Mouse (Mus musculus) MEL (cell line): ENCODE results near the gene Fhl2. TPM values are rescaled to one million over a fixed set of nuclear protein-coding genes. Genes with fewer than 3 reads are reported as not detected.
"Not testable (repeated sequence)": the region's sequence is repeated elsewhere in the genome, so short reads cannot be mapped to it uniquely, and the experiment has no call there.

Source experiments
- DNase-seq: peaks from one replicate; pipeline ENCODE4 v3.0.0; 2011; ENCODE audit warnings: low read depth, low spot score
- H3K27ac ChIP-seq: 2 replicates; pipeline ENCODE4 v1.5.1; 2012; ENCODE audit warnings: low read depth, mild to moderate bottlenecking, control low read depth, low read length, moderate library complexity; ENCODE audit not compliant: control insufficient read depth
- H3K27me3 ChIP-seq, 2 experiments: fragments of 150-350 bp in 1 of 2; sonication (generic) in 1 of 2; 2 replicates each; pipeline ENCODE4 v1.6.1; 2012; ENCODE audit warnings: low read length in 2 of 2, mild to moderate bottlenecking in 2 of 2, improper control_type of control experiment in 1 of 2, moderate library complexity in 1 of 2; ENCODE audit not compliant: insufficient read depth in 2 of 2, control insufficient read depth in 1 of 2
- H3K36me3 ChIP-seq, 2 experiments: 2 replicates each; pipeline ENCODE4 v1.6.1; 2012 to 2014; ENCODE audit warnings: low read length in 2 of 2, improper control_type of control experiment in 1 of 2, inconsistent platforms in 1 of 2, mild to moderate bottlenecking in 1 of 2; ENCODE audit not compliant: insufficient read depth in 2 of 2, control insufficient read depth in 1 of 2
- H3K4me1 ChIP-seq, 2 experiments: fragments of 150-350 bp in 1 of 2; sonication (generic) in 1 of 2; 2 replicates each; pipeline ENCODE4 v1.6.1; 2012; ENCODE audit warnings: low read length in 2 of 2, improper control_type of control experiment in 1 of 2, mild to moderate bottlenecking in 1 of 2; ENCODE audit not compliant: insufficient read depth in 2 of 2, control insufficient read depth in 1 of 2
- H3K4me3 ChIP-seq, 2 experiments: fragments of 150-350 bp in 1 of 2; sonication (generic) in 1 of 2; 2 replicates each; pipeline ENCODE4 v1.5.1; 2012; ENCODE audit warnings: low read depth in 2 of 2, low read length in 2 of 2, mild to moderate bottlenecking in 2 of 2, moderate library complexity in 2 of 2, control low read depth in 1 of 2, improper control_type of control experiment in 1 of 2; ENCODE audit not compliant: control insufficient read depth in 1 of 2, insufficient read depth in 1 of 2
- H3K79me2 ChIP-seq: 2 replicates; pipeline ENCODE4 v1.6.1; 2012; ENCODE audit warnings: mild to moderate bottlenecking, low read length, moderate library complexity; ENCODE audit not compliant: control insufficient read depth, poor library complexity, insufficient read depth
- H3K9ac ChIP-seq: 2 replicates; pipeline ENCODE4 v1.6.1; 2012; ENCODE audit warnings: low read depth, mild to moderate bottlenecking, control low read depth, low read length, moderate library complexity; ENCODE audit not compliant: control insufficient read depth, poor library complexity, severe bottlenecking
- H3K9me3 ChIP-seq: fragments of 150-350 bp; sonication (generic); replicated peaks from 2 replicates; pipeline ENCODE4 v1.6.1; 2012; ENCODE audit warnings: mild to moderate bottlenecking, low read length, improper control_type of control experiment, moderate library complexity; ENCODE audit not compliant: insufficient read depth
- CHD2 ChIP-seq: IDR thresholded peaks from 2 replicates; pipeline ENCODE4 v1.6.1; 2011; ENCODE audit warnings: low read length, improper control_type of control experiment
- E2F4 ChIP-seq: IDR thresholded peaks from 2 replicates; pipeline ENCODE4 v1.6.1; 2011; ENCODE audit warnings: low read depth, low read length, improper control_type of control experiment, borderline replicate concordance
- ELF1 ChIP-seq: IDR thresholded peaks from 2 replicates; pipeline ENCODE4 v1.6.1; 2014; ENCODE audit warnings: low read depth, mild to moderate bottlenecking, inconsistent platforms, low read length, improper control_type of control experiment, moderate library complexity
- ETS1 ChIP-seq: IDR thresholded peaks from 2 replicates; pipeline ENCODE4 v1.6.1; 2012; ENCODE audit warnings: low read depth, mild to moderate bottlenecking, inconsistent platforms, low read length, improper control_type of control experiment, moderate library complexity
- HCFC1 ChIP-seq: IDR thresholded peaks from 2 replicates; pipeline ENCODE4 v1.6.1; 2012; ENCODE audit warnings: low read depth, mild to moderate bottlenecking, inconsistent platforms, low read length, improper control_type of control experiment, moderate library complexity
- JUND ChIP-seq: IDR thresholded peaks from 2 replicates; pipeline ENCODE4 v1.6.1; 2011; ENCODE audit warnings: low read depth, mild to moderate bottlenecking, improper control_type of control experiment, low read length
- MAZ ChIP-seq: IDR thresholded peaks from 2 replicates; pipeline ENCODE4 v1.6.1; 2012; ENCODE audit warnings: low read depth, mild to moderate bottlenecking, inconsistent platforms, low read length, improper control_type of control experiment
- MXI1 ChIP-seq: IDR thresholded peaks from 2 replicates; pipeline ENCODE4 v1.6.1; 2011; ENCODE audit warnings: mild to moderate bottlenecking, low read depth, low read length, improper control_type of control experiment
- MYB ChIP-seq: IDR thresholded peaks from 2 replicates; pipeline ENCODE4 v1.6.1; 2011; ENCODE audit warnings: mild to moderate bottlenecking, low read depth, low read length, improper control_type of control experiment
- NELFE ChIP-seq: IDR thresholded peaks from 2 replicates; pipeline ENCODE4 v1.6.1; 2011; ENCODE audit warnings: low read depth, low read length, improper control_type of control experiment
- POLR2A ChIP-seq, 2 experiments: IDR thresholded peaks; 2 replicates each; pipeline ENCODE4 v1.6.1; 2011 to 2012; ENCODE audit warnings: low read length in 2 of 2, mild to moderate bottlenecking in 2 of 2, control low read depth in 1 of 2, improper control_type of control experiment in 1 of 2, low read depth in 1 of 2, moderate library complexity in 1 of 2; ENCODE audit not compliant: control insufficient read depth in 1 of 2, insufficient read depth in 1 of 2, poor library complexity in 1 of 2
- POLR2AphosphoS5 ChIP-seq: IDR thresholded peaks from 2 replicates; pipeline ENCODE4 v1.6.1; 2012; ENCODE audit warnings: low read depth, borderline replicate concordance, mild to moderate bottlenecking, inconsistent platforms, low read length, moderate library complexity, mixed read lengths
- SIN3A ChIP-seq: IDR thresholded peaks from 2 replicates; pipeline ENCODE4 v1.6.1; 2012; ENCODE audit warnings: low read length, improper control_type of control experiment, inconsistent platforms
- TAL1 ChIP-seq: IDR thresholded peaks from 2 replicates; pipeline ENCODE4 v1.6.1; 2012; ENCODE audit warnings: mild to moderate bottlenecking, inconsistent platforms, low read length, moderate library complexity, mixed read lengths
- TBP ChIP-seq: IDR thresholded peaks from 2 replicates; pipeline ENCODE4 v1.8.0; 2011; ENCODE audit warnings: low read depth, low read length, improper control_type of control experiment
- USF1 ChIP-seq: IDR thresholded peaks from 2 replicates; pipeline ENCODE4 v1.6.1; 2014; ENCODE audit warnings: low read depth, mild to moderate bottlenecking, inconsistent platforms, low read length, improper control_type of control experiment, moderate library complexity
- USF2 ChIP-seq, 2 experiments: IDR thresholded peaks; 2 replicates each; pipeline ENCODE4 v1.6.1; 2011 to 2012; ENCODE audit warnings: improper control_type of control experiment in 2 of 2, low read length in 2 of 2, borderline replicate concordance in 1 of 2, inconsistent platforms in 1 of 2, low read depth in 1 of 2, mild to moderate bottlenecking in 1 of 2; ENCODE audit not compliant: insufficient read depth in 1 of 2
- ZC3H11A ChIP-seq: IDR thresholded peaks from 2 replicates; pipeline ENCODE4 v1.6.1; 2012; ENCODE audit warnings: low read depth, mild to moderate bottlenecking, inconsistent platforms, low read length, improper control_type of control experiment
- polyA plus RNA-seq, 2 experiments: library from polyadenylated mRNA; stranded (reverse) in 1 of 2; unstranded in 1 of 2; fragments of >175 nt in 1 of 2; fragments of >200 nt in 1 of 2; gene quantifications; 2 replicates each; pipeline versions ENCODE4 v1.2.1 to v1.2.4; 2012; ENCODE audit warnings: low replicate concordance in 2 of 2, low read depth in 1 of 2; ENCODE audit not compliant: insufficient read length in 2 of 2, insufficient read depth in 1 of 2, missing spikeins in 1 of 2
- total RNA-seq: library from RNA; depleted of rRNA; stranded (reverse); fragments of 300-350 nt; gene quantifications from 2 replicates; pipeline ENCODE4 v1.2.3, GENCODE M21; 2012

Fhl2 gene
- total and polyA plus RNA-seq, 3 experiments = not detected

- not testable (repeated sequence) for H3K27me3 ChIP-seq, H3K79me2 ChIP-seq, H3K4me1 ChIP-seq, H3K9ac ChIP-seq, H3K36me3 ChIP-seq, H3K9me3 ChIP-seq, H3K27ac ChIP-seq
- DNase-seq = peak; percentile 41
- H3K4me3 ChIP-seq = peak overlapping the region in 1 of 2 experiments; percentile 40; a peak in 1 of 4 replicates
- TF ChIP-seq HCFC1 (peak; percentile 43; the same call in 1 of the 2 replicates), NELFE (0 out of 2 replicates have a peak, but pooled peaks have one; percentile 29)
Observed at GRCm38 (mm10) chr1:43188893-43189292, 7.9 kb downstream of the Fhl2 start.

GRCm38 (mm10) chr1:43186334-43186733 is 10.4 kb downstream of the Fhl2 start:
- no peak for DNase-seq
- H3K79me2 ChIP-seq = no peaks in the 10 kb centered on the region
- H3K36me3 ChIP-seq = no peaks in the 10 kb centered on the region
- no peak for TF ChIP-seq ELF1
- TF ChIP-seq JUND = no peak
- no peak for TF ChIP-seq USF2 (IDR thresholded peaks at IDR 0.05; ENCODE audit: borderline replicate concordance in 1 of 2, insufficient read depth in 1 of 2, low read depth in 1 of 2, low read length in 2 of 2)
- no peak for TF ChIP-seq MXI1
- TF ChIP-seq ZC3H11A = no peak
- TF ChIP-seq TAL1 = no peak
- no peak for TF ChIP-seq SIN3A
- TF ChIP-seq E2F4 = no peak
- no peak overlapping the region for H3K9ac ChIP-seq
- H3K4me1 ChIP-seq = no peaks in the 10 kb centered on the region
- H3K4me3 ChIP-seq = no peak overlapping the region
- no peaks in the 10 kb centered on the region for H3K9me3 ChIP-seq
- H3K27me3 ChIP-seq = no peaks in the 10 kb centered on the region; a peak in 1 of 4 replicates
- H3K27ac ChIP-seq = no peak overlapping the region

- TF ChIP-seq TAL1 (no peak), TBP (no peak), POLR2A (IDR thresholded peaks at IDR 0.05; ENCODE audit: control insufficient read depth in 1 of 2, insufficient read depth in 1 of 2, low read depth in 1 of 2, low read length in 2 of 2, poor library complexity in 1 of 2) (no peak), ZC3H11A (no peak), USF2 (IDR thresholded peaks at IDR 0.05; ENCODE audit: borderline replicate concordance in 1 of 2, insufficient read depth in 1 of 2, low read depth in 1 of 2, low read length in 2 of 2) (no peak), MXI1 (no peak), MYB (no peak), USF1 (no peak), POLR2AphosphoS5 (no peak), ETS1 (no peak), MAZ (no peak), E2F4 (no peak), SIN3A (no peak), CHD2 (no peak)
- Histone ChIP-seq H3K9me3 (no peaks in the 10 kb centered on the region), H3K9ac (no peak overlapping the region), H3K79me2 (no peaks in the 10 kb centered on the region), H3K27me3 (no peaks in the 10 kb centered on the region; a peak in 1 of 4 replicates), H3K27ac (no peak overlapping the region), H3K36me3 (no peaks in the 10 kb centered on the region), H3K4me1 (no peaks in the 10 kb centered on the region), H3K4me3 (no peak overlapping the region)
- DNase-seq = no peak
Observed at GRCm38 (mm10) chr1:43180912-43181311, 15.9 kb downstream of the Fhl2 start.
